Mouse (Mus musculus): ENCODE data around the gene Hist1h4n.
A peak's percentile ranks its signal among the peaks of the same experiment; 100 is the strongest.
"Not testable (repeated sequence)": the region's sequence is repeated elsewhere in the genome, so short reads cannot be mapped to it uniquely, and the experiment has no call there.

Gene Hist1h4n

DNA sequence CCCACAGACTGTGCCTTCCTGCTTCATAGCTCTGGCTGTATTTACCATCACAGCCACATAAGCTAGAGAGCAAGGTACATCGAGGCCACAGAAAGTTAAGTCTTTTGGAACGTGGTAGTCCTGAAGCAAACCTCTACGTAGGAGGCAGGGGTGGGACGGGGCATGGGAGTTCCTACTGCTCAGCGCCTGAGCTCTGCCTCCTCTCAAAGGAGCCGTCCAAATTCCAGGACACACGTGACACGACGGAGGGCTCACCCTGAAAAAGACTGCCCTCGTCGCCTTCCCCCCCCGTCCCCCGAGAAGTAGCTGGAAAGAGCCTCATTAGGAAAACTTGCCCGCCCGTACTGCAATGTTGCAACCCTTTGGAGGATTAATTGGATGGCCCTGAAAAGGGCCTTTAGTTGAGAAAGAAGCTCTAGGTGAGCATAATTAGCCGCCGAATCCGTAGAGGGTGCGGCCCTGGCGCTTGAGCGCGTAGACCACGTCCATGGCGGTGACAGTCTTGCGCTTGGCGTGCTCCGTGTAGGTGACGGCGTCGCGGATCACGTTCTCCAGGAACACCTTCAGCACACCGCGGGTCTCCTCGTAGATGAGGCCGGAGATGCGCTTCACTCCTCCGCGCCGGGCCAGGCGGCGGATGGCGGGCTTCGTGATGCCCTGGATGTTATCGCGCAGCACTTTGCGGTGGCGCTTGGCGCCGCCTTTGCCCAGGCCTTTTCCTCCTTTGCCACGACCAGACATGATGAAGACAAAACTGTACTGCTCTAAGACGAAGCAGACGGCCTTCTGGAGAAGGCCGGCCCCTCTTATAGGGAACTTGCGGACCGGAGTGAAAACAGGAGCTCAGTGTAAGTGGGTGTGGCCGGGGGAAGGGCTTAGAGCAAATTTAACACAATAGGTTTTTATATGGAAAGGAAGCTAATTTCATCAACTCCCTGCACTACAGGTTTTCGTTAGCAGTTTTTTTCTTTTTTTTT is at the start of gene Hist1h4n:
Hist1h4n (minus strand) TSS at position 779 of the 977 bp plus-strand sequence.
- peak; percentile 47 for DNase-seq (ENCODE audit: low spot score)

DNA sequence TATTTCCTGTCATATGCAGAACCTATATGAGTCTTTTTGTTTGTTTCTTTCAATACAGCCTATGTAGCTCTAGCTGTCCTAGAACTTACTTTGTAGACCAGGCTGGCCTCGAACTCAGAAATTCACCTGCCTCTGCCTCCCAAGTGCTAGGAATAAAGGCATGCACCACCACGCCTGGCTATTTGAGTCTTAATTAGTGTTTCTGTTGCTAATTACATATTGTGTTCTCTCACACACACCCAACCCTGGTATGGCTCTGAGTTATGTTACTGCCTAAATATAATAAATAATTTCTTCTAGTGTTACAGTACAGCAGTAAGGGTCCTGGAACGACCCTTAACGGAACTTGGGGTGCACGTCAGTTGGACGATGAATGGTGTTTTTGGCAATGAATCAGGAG is 48.7 kb upstream of the Hist1h4n start:
- no peak for DNase-seq (ENCODE audit: low spot score)

DNA sequence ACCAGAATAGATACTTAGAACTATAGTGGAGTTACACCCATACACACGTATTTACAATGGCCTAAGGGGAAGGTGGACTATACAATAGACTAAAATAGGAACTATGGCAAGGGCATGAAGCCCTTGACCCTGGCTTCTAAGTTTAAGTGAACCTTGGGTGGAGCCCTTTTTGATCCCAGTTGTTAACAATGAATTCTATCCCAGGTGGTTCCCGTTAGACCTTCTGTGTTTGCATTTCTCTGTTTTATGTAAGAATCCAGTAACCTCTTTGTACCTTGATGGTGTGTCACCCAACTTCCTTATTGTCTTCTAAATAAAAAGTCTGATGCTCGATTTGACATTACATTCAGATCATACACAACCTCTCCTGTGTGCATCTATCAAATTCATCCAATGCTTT is 33.5 kb upstream of the Hist1h4n start:
- not testable (repeated sequence) for DNase-seq (ENCODE audit: low spot score)

DNA sequence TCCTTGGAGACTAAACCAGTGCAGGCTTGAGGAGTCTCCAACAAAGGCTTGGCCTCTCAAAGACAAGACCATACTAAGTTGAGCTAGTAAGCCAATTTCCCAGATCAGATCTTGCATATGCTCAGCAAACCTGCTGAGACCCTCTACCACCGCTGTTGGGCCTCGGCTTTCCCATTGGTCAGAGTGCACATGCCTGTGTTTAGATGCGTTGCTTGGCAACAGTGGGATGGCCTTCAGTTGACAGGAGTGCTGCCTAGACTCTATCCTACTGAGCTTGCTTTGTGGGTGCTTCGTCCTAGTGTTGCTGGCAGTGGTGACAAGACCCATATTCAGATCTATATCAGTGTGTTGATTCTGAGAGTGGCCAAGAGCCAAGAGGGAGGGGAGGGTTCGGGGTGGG is 29.6 kb upstream of the Hist1h4n start:
- DNase-seq (ENCODE audit: low spot score), result no peak

DNA sequence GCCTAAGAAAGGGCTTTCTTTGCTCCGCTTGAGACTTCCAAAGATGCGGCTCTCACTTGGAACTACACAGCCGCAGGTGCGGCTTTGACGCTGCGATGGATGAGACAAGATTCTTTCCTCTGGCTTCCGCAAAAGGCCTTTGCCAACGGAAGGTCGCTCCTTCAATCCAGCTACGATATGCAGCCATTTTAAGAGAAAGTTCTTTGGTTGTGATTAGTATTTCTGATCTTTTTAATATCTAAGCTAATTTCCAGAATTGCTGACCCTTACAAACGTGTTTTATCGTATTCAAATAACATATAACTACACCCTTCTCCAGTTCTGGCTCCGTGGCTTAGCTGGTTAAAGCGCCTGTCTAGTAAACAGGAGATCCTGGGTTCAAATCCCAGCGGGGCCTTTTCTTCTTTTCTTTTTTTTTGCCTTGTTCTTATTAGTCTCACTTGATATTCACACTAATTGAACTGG is 23.7 kb upstream of the Hist1h4n start:
- peak; percentile 9 for DNase-seq (ENCODE audit: low spot score)

DNA sequence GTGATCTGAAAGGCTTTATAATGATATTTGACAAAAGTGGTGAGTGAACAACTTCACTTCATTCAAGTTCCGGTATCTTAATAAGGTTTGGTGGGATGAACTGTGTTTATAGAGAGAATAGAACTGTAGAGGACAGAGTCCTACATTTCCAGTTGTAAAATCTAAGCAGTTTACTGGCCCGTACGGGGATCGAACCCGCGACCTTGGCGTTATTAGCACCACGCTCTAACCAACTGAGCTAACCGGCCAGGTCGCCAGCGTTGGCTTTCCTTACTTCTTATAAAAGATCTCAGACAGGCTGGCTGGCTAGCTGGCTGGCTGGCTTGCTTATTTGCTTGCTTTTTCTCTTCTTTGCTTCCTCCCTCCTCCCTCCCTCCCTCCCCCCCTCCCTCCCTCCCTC is 23.1 kb upstream of the Hist1h4n start:
- DNase-seq (ENCODE audit: low spot score), result peak; percentile 39

DNA sequence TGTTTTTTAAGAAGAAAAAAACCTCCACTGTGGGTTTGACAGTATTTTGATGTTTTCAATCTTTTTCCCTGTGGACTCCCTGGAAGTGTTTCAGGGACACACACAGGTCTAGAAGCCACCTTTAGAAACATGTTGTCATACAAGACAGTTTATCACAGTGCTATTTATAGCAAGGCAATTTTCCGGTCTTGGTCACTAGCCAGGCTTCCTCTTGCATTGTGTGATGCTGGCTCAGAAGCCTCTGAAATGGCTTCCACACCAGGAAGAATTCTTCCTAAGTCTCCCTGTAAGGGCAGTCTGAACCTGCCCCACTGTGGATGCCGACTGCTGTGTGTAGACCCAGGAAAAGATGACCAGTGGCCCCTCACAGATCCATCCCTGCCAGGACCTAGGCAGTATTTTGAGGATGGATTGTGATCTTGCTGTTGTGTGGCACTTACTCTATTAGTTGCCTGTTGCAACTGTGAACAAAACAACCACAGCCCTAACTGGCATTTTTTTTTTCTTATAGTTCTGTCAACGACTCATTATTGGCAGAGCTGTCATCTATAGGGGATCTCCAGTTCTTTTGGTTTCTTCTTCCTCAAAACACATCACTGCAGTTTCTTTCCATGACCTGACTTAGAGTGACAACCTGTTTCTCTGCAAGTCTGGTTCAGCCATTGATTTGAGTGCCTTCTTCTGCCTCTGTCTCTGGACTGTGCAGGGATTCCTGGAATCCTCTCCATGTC is 20.4 kb upstream of the Hist1h4n start:
- DNase-seq (ENCODE audit: low spot score), result no peak

DNA sequence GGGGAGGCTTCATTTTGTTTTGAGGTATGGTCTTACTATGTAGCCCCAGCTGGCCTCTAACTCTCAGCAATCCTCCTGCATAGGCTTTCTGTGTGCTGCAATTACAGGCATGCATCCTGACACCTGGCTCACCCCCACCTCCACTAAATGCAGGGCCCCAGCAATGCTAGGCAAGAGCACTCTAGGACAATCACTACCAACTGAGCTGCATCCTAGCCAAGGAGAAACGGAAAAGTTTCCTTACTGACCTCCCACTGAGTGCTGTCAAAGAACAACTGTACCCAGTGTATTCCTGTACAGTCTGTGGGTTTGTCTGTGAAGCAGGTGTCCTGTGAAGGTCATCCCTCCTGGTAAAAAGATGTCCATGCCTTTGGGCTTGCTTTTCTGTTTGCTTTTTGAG is 18.7 kb upstream of the Hist1h4n start:
- DNase-seq (ENCODE audit: low spot score), result not testable (repeated sequence)

DNA sequence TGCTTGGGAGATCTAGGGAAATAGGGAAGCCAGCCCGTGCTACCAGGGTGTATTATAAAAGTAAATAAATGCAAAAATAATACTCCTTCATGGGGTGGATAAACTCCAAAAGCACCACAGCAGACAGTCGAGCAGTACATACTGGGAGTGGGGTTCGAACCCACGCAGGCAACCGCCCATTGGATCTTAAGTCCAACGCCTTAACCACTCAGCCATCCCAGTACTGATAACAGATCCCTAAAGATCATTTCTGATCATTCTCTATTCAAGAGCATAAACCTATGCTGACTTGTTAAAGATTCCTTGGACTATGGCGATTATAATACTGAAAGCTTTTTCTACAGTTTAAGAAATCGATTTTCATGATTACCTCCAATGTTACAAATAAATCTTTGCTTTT is 15.9 kb upstream of the Hist1h4n start:
- no peak for DNase-seq (ENCODE audit: low spot score)

DNA sequence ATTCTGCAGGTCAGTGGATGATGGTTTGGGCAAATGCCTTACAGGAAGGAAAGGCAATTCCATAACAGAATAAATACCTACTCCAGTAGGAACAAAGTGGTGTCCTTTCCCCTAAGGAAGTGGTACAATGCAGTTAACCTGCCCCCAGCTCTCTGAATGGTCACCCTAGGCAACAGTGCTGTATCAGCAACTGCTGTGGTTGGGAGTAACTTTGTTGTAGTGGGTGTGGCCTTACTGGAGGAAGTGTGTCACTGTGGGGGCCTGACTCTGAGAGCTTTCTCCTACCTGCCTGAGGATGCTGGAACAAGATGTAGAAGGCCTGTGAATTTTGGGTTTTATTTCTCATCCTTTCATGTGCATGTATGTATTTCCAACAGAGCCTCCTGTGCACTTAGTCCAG is 14.4 kb upstream of the Hist1h4n start:
- DNase-seq (ENCODE audit: low spot score), result not testable (repeated sequence)

DNA sequence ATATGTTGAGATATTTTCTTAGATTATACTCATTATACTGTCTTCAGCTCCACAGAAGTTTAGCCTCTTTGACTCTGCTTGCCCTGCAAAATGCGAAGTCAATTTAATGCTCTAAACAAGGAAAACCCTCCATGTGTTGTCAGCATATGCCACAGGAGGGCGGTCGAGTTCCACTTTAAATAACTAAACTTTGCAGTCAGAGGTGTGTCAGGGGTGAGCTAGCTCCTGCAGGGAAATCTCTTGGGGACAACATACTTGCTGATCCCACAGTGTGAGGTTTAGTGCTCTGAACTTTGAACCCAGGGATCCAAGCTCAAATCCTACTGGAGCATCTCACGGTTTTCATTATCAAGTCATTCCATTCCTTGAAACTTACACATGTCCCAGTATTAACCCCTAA is 8.5 kb upstream of the Hist1h4n start:
- not testable (repeated sequence) for DNase-seq (ENCODE audit: low spot score)

DNA sequence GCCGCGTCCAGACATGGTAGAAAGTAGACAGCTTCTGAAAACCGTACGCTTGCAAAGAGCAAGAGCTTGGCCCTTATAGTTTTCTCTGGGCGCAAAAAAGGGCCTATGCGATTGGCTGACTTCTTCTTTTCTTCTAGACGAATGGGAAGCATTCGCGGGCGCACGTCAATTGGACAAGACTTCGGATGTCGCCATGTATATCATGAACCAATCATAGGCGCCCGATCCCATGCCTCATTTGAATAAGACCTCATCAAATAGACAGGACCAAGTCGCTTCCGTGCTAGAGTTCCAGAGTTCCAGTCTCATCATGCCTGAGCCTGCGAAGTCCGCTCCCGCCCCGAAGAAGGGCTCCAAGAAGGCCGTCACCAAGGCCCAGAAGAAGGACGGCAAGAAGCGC is 1.5 kb upstream of the Hist1h4n start, which contains the start of the genes Hist1h2ap and Hist1h2br:
Hist1h2ap (minus strand) TSS at position 47 of the 400 bp plus-strand sequence.
Hist1h2br (plus strand) TSS at position 283 of the 400 bp plus-strand sequence.
- not testable (repeated sequence) for DNase-seq (ENCODE audit: low spot score)

DNA sequence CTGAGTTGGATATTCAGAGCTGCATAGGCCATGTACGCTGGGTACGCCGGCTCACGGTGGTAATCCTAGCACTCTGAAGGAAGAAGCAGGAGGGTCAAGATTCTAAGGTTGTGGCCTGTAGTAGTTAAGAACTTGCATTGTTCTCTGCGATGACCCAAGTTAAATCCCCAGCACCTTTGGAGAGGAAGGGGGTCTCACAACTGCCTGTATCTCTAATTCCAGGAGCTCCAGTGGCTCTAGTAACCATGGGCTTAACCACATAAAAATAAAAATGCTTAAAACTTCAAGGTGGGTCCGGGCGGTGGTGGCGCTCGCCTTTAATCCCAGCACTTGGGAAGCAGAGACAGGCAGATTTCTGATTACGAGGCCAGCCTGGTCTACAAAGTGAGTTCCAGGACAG is 1.7 kb downstream of the Hist1h4n start:
- no peak for DNase-seq (ENCODE audit: low spot score)

DNA sequence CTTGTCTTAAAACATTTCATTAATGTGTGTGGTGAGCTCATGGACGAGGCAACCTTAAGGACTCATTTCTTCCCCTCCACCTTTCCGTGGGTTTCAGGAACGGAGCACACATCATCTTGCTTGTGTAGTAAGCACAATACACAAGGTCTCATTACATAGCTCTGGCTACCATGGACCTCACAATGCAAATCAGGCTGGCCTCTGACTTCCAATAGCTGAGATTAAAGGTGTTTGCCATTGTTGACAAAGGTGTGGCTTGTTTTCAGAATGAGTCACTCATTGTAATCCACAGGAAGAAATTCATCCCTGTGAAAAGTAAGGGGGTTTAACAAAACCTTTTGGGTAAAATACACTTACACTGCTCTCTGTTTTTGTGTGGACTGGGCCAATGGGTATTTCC is 3.5 kb downstream of the Hist1h4n start:
- no peak for DNase-seq (ENCODE audit: low spot score)

DNA sequence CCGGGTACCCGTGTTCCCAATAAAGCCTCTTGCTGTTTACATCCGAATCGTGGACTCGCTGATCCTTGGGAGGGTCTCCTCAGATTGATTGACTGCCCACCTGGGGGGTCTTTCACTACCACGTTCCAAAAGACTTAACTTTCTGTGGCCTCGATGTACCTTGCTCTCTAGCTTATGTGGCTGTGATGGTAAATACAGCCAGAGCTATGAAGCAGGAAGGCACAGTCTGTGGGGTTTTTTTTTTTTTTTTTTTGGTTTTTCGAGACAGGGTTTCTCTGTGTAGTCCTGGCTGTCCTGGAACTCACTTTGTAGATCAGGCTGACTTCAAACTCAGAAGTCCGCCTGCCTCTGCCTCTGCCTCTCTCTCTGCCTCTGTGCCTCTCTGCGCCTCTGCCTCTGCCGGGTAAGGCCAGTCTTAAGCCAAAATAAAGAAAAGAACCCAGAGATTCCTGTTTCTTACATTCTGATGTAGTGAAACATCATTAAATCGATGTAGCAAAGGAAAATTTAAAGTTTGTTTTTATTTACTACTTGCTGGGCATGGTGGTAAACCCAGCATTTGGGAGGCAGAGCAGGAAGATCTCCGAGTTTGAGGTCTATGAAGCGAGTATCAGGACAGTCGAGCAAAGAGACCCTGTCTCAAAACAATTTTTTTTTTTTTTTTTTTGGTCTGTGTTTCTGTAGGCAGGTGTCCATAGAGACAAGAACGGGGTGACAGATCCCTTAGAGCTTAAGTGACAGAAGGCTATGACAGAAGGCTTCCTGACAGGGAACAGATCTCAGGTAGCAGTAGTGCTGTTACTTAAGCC is 11.7 kb downstream of the Hist1h4n start:
- not testable (repeated sequence) for DNase-seq (ENCODE audit: low spot score)

DNA sequence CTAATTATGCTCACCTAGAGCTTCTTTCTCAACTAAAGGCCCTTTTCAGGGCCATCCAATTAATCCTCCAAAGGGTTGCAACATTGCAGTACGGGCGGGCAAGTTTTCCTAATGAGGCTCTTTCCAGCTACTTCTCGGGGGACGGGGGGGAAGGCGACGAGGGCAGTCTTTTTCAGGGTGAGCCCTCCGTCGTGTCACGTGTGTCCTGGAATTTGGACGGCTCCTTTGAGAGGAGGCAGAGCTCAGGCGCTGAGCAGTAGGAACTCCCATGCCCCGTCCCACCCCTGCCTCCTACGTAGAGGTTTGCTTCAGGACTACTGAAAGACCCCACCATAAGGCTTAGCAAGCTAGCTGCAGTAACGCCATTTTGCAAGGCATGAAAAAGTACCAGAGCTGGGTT is 19.9 kb downstream of the Hist1h4n start:
- DNase-seq (ENCODE audit: low spot score), result not testable (repeated sequence)

DNA sequence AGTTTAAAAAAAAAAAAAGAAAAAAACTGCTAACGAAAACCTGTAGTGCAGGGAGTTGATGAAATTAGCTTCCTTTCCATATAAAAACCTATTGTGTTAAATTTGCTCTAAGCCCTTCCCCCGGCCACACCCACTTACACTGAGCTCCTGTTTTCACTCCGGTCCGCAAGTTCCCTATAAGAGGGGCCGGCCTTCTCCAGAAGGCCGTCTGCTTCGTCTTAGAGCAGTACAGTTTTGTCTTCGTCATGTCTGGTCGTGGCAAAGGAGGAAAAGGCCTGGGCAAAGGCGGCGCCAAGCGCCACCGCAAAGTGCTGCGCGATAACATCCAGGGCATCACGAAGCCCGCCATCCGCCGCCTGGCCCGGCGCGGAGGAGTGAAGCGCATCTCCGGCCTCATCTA is 20.5 kb downstream of the Hist1h4n start, which contains the start of gene Hist1h4m:
Hist1h4m (plus strand) TSS at position 208 of the 400 bp plus-strand sequence.
- DNase-seq (ENCODE audit: low spot score), result peak; percentile 53

DNA sequence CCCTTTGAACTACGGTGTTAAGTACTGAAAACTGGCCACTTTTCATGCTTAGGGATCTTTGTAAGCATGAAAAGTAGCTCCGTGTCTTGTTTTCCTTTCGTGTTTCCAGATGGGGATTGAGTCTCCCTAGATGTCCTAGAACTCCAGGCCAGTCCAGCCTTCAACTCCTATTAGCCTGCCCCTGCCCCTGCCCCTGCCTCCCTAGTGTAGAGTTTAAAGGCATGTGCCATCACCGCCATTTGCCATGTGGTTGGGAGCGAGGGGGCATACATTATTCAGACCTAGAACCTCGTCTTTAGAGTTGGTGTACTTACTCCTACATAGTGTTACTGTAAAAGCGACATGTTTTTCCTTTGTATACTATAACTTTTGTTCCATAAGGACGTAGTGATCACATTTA is 20.9 kb downstream of the Hist1h4n start:
- DNase-seq (ENCODE audit: low spot score), result not testable (repeated sequence)

DNA sequence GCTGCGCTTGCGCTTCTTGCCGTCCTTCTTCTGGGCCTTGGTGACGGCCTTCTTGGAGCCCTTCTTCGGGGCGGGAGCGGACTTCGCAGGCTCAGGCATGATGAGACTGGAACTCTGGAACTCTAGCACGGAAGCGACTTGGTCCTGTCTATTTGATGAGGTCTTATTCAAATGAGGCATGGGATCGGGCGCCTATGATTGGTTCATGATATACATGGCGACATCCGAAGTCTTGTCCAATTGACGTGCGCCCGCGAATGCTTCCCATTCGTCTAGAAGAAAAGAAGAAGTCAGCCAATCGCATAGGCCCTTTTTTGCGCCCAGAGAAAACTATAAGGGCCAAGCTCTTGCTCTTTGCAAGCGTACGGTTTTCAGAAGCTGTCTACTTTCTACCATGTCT is 21.9 kb downstream of the Hist1h4n start, which contains the start of the genes Hist1h2bq and Hist1h2ao:
Hist1h2bq (minus strand) TSS at position 125 of the 400 bp plus-strand sequence.
Hist1h2ao (plus strand) TSS at position 393 of the 400 bp plus-strand sequence.
- DNase-seq (ENCODE audit: low spot score), result not testable (repeated sequence)

DNA sequence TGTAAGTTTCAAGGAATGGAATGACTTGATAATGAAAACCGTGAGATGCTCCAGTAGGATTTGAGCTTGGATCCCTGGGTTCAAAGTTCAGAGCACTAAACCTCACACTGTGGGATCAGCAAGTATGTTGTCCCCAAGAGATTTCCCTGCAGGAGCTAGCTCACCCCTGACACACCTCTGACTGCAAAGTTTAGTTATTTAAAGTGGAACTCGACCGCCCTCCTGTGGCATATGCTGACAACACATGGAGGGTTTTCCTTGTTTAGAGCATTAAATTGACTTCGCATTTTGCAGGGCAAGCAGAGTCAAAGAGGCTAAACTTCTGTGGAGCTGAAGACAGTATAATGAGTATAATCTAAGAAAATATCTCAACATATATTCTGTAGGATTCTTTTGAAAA is 28.9 kb downstream of the Hist1h4n start:
- not testable (repeated sequence) for DNase-seq (ENCODE audit: low spot score)

DNA sequence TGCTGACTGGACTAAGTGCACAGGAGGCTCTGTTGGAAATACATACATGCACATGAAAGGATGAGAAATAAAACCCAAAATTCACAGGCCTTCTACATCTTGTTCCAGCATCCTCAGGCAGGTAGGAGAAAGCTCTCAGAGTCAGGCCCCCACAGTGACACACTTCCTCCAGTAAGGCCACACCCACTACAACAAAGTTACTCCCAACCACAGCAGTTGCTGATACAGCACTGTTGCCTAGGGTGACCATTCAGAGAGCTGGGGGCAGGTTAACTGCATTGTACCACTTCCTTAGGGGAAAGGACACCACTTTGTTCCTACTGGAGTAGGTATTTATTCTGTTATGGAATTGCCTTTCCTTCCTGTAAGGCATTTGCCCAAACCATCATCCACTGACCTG is 34.8 kb downstream of the Hist1h4n start:
- DNase-seq (ENCODE audit: low spot score), result not testable (repeated sequence)

All from lung, postnatal 25 days (tissue).